Mouse (Mus musculus): ENCODE results near the gene Atp2a3. TPM values are rescaled to one million over a fixed set of nuclear protein-coding genes. Genes with fewer than 3 reads are reported as not detected.
A peak's percentile ranks its signal among the peaks of the same experiment; 100 is the strongest.

Gene Atp2a3
- 16.2 and 16.7 TPM in 2 replicates for polyA plus RNA-seq (2015; fragmentation: Nextera tagmentation; extraction: Ambion mirVana)

- Histone ChIP-seq H3K4me2 (replicated peaks; ENCODE audit: low read depth) (peak within 1 kb of the TSS; percentile 66), H3K9me3 (ENCODE audit: control insufficient read depth) (no peaks in the 10 kb centered on the region), H3K4me3 (ENCODE audit: low read depth, low read length) (peak within 1 kb of the TSS; percentile 40), H3K36me3 (ENCODE audit: control insufficient read depth, insufficient read depth) (no peaks in the 10 kb centered on the region), H3K27me3 (replicated peaks; ENCODE audit: control insufficient read depth, insufficient read depth, low read length) (0 out of 2 replicates have a peak, but pooled peaks cover 4% of the 10 kb centered on the region), H3K9ac (ENCODE audit: low read depth, low read length) (0 out of 2 replicates have a peak within 1 kb of the TSS, but pooled peaks have one; percentile 23), H3K27ac (ENCODE audit: low read depth, low read length) (0 out of 2 replicates have a peak within 1 kb of the TSS, but pooled peaks have one; percentile 2), H3K4me1 (replicated peaks; ENCODE audit: control insufficient read depth, insufficient read depth, low read length) (peaks cover 8% of the 10 kb centered on the region)
- ATAC-seq: peak; percentile 44; the same call in 1 of the 2 replicates
- no peak for TF ChIP-seq CTCF (IDR thresholded peaks at IDR 0.05; ENCODE audit: low read depth)
- 7% methylated on average over 69 of the region's 70 CpGs for WGBS
Measured at GRCm38 (mm10) chr11:72961072-72961980, at the start of gene Atp2a3. Gene Atp2a3 (plus strand): TSS chr11:72961169.

GRCm38 (mm10) chr11:72917299-72917996 is 43.5 kb upstream of the Atp2a3 start:
- Histone ChIP-seq H3K9me3 (ENCODE audit: control insufficient read depth) (no peaks in the 10 kb centered on the region), H3K27me3 (replicated peaks; ENCODE audit: control insufficient read depth, insufficient read depth, low read length) (no peaks in the 10 kb centered on the region), H3K36me3 (ENCODE audit: control insufficient read depth, insufficient read depth) (peaks cover 77% of the 10 kb centered on the region), H3K4me2 (replicated peaks; ENCODE audit: low read depth) (no peak overlapping the region), H3K4me3 (ENCODE audit: low read depth, low read length) (no peak overlapping the region), H3K9ac (ENCODE audit: low read depth, low read length) (no peak overlapping the region), H3K4me1 (replicated peaks; ENCODE audit: control insufficient read depth, insufficient read depth, low read length) (no peaks in the 10 kb centered on the region), H3K27ac (ENCODE audit: low read depth, low read length) (0 out of 2 replicates have a peak overlapping the region, but pooled peaks have one; percentile 15)
- 56% methylated on average over 7 of the region's 7 CpGs for WGBS
- TF ChIP-seq CTCF (IDR thresholded peaks at IDR 0.05; ENCODE audit: low read depth): no peak
- ATAC-seq: no peak

- Histone ChIP-seq H3K36me3 (ENCODE audit: control insufficient read depth, insufficient read depth) (peaks cover 61% of the 10 kb centered on the region), H3K9me3 (ENCODE audit: control insufficient read depth) (no peaks in the 10 kb centered on the region), H3K27ac (ENCODE audit: low read depth, low read length) (no peak overlapping the region), H3K9ac (ENCODE audit: low read depth, low read length) (no peak overlapping the region), H3K4me3 (ENCODE audit: low read depth, low read length) (no peak overlapping the region), H3K4me1 (replicated peaks; ENCODE audit: control insufficient read depth, insufficient read depth, low read length) (no peaks in the 10 kb centered on the region), H3K27me3 (replicated peaks; ENCODE audit: control insufficient read depth, insufficient read depth, low read length) (no peaks in the 10 kb centered on the region), H3K4me2 (replicated peaks; ENCODE audit: low read depth) (no peak overlapping the region)
- 20% methylated on average over 4 of the region's 4 CpGs for WGBS
- no peak for ATAC-seq
- TF ChIP-seq CTCF (IDR thresholded peaks at IDR 0.05; ENCODE audit: low read depth): no peak
Measured at GRCm38 (mm10) chr11:72923116-72923515, 37.9 kb upstream of the Atp2a3 start.

GRCm38 (mm10) chr11:72924458-72924857 is 36.5 kb upstream of the Atp2a3 start:
- Histone ChIP-seq H3K4me3 (ENCODE audit: low read depth, low read length) (no peak overlapping the region), H3K27ac (ENCODE audit: low read depth, low read length) (no peak overlapping the region), H3K27me3 (replicated peaks; ENCODE audit: control insufficient read depth, insufficient read depth, low read length) (no peaks in the 10 kb centered on the region), H3K4me2 (replicated peaks; ENCODE audit: low read depth) (no peak overlapping the region), H3K4me1 (replicated peaks; ENCODE audit: control insufficient read depth, insufficient read depth, low read length) (no peaks in the 10 kb centered on the region), H3K36me3 (ENCODE audit: control insufficient read depth, insufficient read depth) (peaks cover 49% of the 10 kb centered on the region), H3K9ac (ENCODE audit: low read depth, low read length) (no peak overlapping the region), H3K9me3 (ENCODE audit: control insufficient read depth) (no peaks in the 10 kb centered on the region)
- no peak for TF ChIP-seq CTCF (IDR thresholded peaks at IDR 0.05; ENCODE audit: low read depth)
- 30% methylated on average over 1 of the region's 1 CpGs for WGBS
- ATAC-seq: no peak

GRCm38 (mm10) chr11:72925067-72925466 is 35.9 kb upstream of the Atp2a3 start:
- Histone ChIP-seq H3K9ac (ENCODE audit: low read depth, low read length) (no peak overlapping the region), H3K27me3 (replicated peaks; ENCODE audit: control insufficient read depth, insufficient read depth, low read length) (no peaks in the 10 kb centered on the region), H3K4me3 (ENCODE audit: low read depth, low read length) (no peak overlapping the region), H3K27ac (ENCODE audit: low read depth, low read length) (no peak overlapping the region), H3K4me2 (replicated peaks; ENCODE audit: low read depth) (no peak overlapping the region), H3K9me3 (ENCODE audit: control insufficient read depth) (no peaks in the 10 kb centered on the region), H3K36me3 (ENCODE audit: control insufficient read depth, insufficient read depth) (peaks cover 44% of the 10 kb centered on the region), H3K4me1 (replicated peaks; ENCODE audit: control insufficient read depth, insufficient read depth, low read length) (no peaks in the 10 kb centered on the region)
- TF ChIP-seq CTCF (IDR thresholded peaks at IDR 0.05; ENCODE audit: low read depth): no peak
- 47% methylated on average over 2 of the region's 2 CpGs for WGBS
- no peak for ATAC-seq
